Mouse (Mus musculus) forebrain, embryonic 14.5 days (tissue): ENCODE measurements at regions not wholly inside any gene's neighbourhood (a gene's known extent, or its start where the extent isn't known, plus 50 kb on each side); places are given as distances from the start of the nearest gene placed in this dataset.

ENCODE experiments used
- ATAC-seq: fragments of 200-750 bp; cut with Nextera tagmentation; 2 replicates; pipeline ENCODE4 v1.8.0; 2017; ENCODE audit warnings: mild to moderate bottlenecking, moderate library complexity
- DNase-seq: peaks from one replicate; pipeline ENCODE4 v3.0.0-alpha.2; 2015; ENCODE audit warnings: low spot score
- H3K27ac ChIP-seq: fragments of 300-500 bp; sonication (generic); 2 replicates; pipeline ENCODE4 v1.5.1; 2014; ENCODE audit warnings: low read depth, mild to moderate bottlenecking, control low read depth, low read length, moderate library complexity
- H3K27me3 ChIP-seq: fragments of 300-500 bp; sonication (generic); replicated peaks from 2 replicates; pipeline ENCODE4 v1.6.1; 2014; ENCODE audit warnings: low read length, control low read depth, mixed read lengths; ENCODE audit not compliant: control insufficient read depth, insufficient read depth
- H3K36me3 ChIP-seq: fragments of 300-500 bp; sonication (generic); 2 replicates; pipeline ENCODE4 v1.6.1; 2014; ENCODE audit warnings: low read length, control low read depth; ENCODE audit not compliant: control insufficient read depth, insufficient read depth
- H3K4me1 ChIP-seq: fragments of 300-500 bp; sonication (generic); 2 replicates; pipeline ENCODE4 v1.6.1; 2014; ENCODE audit warnings: antibody characterized with exemption, low read length, control low read depth; ENCODE audit not compliant: control insufficient read depth, insufficient read depth
- H3K4me2 ChIP-seq: fragments of 300-500 bp; sonication (generic); 2 replicates; pipeline ENCODE4 v1.6.1; 2014; ENCODE audit warnings: mild to moderate bottlenecking, control low read depth, low read length
- H3K4me3 ChIP-seq: fragments of 300-500 bp; sonication (generic); 2 replicates; pipeline ENCODE4 v1.5.1; 2014; ENCODE audit warnings: low read depth, low read length, control low read depth
- H3K9ac ChIP-seq: fragments of 300-500 bp; sonication (generic); 2 replicates; pipeline ENCODE4 v1.6.1; 2014; ENCODE audit warnings: mild to moderate bottlenecking, low read length, control low read depth, moderate library complexity
- H3K9me3 ChIP-seq: fragments of 300-500 bp; sonication (generic); replicated peaks from 2 replicates; pipeline ENCODE4 v1.6.1; 2016; ENCODE audit warnings: low read length, control low read depth, mixed read lengths; ENCODE audit not compliant: control insufficient read depth
- WGBS: fragments of 180-500 bp; shearing (Covaris S2); extraction: QIAGEN DNeasy Blood & Tissue Kit; methylation state at CpG from one replicate; pipeline ENCODE4 v1.1.7; 2014; 5-methylcytosine and 5-hydroxymethylcytosine counted together

DNA sequence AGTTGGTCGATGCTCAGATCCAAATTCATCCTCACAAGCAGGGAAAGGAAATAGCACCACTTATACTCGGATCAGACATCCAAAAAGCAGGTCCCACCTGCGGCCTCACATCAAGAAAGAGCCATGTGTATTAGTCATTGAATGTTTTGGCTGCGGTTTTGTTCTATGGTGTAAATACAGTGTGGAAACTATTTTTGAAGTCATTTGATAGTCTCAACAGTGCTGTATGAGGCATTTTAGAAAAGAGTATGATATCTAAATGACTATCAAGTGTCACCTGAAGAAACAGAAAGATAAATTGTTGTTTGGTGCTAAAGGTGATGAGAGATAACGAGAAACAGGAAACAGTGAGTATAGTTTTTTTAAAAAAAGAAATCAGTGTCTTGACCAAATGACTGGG is 74.7 kb downstream of the Cep44 start:
- no peak overlapping the region for H3K27ac ChIP-seq
- ATAC-seq (no peak), DNase-seq (no peak)
- no peaks in the 10 kb centered on the region for H3K9me3 ChIP-seq
- no peaks in the 10 kb centered on the region for H3K27me3 ChIP-seq
- no peak overlapping the region for H3K4me3 ChIP-seq
- H3K4me1 ChIP-seq = no peaks in the 10 kb centered on the region
- WGBS = 88% methylated on average over 5 of the region's 5 CpGs
- H3K4me2 ChIP-seq = no peak overlapping the region
- H3K9ac ChIP-seq = no peak overlapping the region
- H3K36me3 ChIP-seq = no peaks in the 10 kb centered on the region

DNA sequence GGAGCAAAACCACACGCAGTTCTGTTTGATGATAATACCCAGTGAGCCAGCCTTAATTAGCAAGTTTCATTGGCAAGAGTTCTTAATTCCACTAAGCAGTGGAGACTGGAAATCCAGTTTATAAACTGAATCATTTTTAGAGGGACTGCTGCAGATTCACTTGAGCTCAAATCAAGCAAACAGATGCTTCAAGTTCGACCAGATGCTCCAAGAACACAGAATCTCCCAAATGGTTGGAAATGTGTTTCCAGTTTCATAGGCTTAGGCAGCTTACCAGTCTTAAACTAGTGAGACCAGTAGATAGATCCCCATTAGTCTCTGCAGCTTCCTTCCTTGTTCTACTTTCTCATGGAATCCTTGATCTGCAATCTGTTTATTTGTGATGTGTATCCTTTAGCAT is 75.7 kb downstream of the Cep44 start:
- Histone ChIP-seq H3K36me3 (no peaks in the 10 kb centered on the region), H3K4me1 (no peaks in the 10 kb centered on the region), H3K27ac (no peak overlapping the region), H3K4me2 (no peak overlapping the region), H3K27me3 (no peaks in the 10 kb centered on the region), H3K9me3 (no peaks in the 10 kb centered on the region), H3K4me3 (no peak overlapping the region), H3K9ac (no peak overlapping the region)
- WGBS = 38% methylated on average over 2 of the region's 2 CpGs
- no peak for ATAC-seq
- no peak for DNase-seq

DNA sequence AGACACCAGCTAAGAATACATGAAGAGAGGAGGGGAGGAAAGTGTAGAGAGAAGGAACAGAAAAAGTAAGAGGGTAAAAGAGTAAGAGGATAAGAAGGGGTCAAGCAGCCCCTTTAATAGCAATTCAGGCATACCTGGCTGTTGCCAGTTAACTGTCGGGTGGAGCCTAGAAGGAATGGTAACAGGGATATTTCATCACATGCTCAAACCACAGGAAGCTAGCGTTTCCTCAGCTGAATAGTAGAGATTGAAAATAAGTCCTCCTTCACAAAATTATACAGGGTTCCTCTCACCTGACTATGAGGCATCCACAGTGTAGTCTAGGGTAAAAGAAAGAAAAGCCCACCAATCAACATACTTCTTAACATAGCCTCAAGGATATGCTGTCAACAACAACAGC is 76.5 kb downstream of the Cep44 start:
- DNase-seq = no peak
- no peak overlapping the region for H3K27ac ChIP-seq
- H3K9me3 ChIP-seq = no peaks in the 10 kb centered on the region
- no peak for ATAC-seq
- WGBS = 88% methylated on average over 2 of the region's 2 CpGs
- no peak overlapping the region for H3K4me3 ChIP-seq
- no peaks in the 10 kb centered on the region for H3K4me1 ChIP-seq
- no peaks in the 10 kb centered on the region for H3K36me3 ChIP-seq
- no peak overlapping the region for H3K4me2 ChIP-seq
- no peak overlapping the region for H3K9ac ChIP-seq
- H3K27me3 ChIP-seq = no peaks in the 10 kb centered on the region

DNA sequence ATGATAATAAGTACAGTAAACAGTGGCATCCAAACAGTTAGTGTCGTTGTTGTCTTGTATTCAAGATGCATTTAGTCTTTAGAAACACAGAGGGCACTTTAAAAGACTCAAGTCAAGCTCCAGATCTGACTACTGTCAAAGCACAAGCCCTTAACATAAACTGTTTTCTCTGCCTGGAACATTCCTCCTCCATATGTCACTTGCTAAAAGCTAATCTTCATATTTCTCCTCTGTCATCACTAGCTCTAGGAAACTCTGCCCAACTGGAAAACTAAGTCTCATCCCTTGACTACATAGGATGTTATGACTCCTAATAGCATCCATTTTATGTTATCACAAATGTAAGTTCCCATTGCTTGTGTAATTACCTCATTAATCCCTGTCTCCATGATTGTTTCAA is 85.8 kb downstream of the Cep44 start:
- no peak overlapping the region for H3K27ac ChIP-seq
- H3K9ac ChIP-seq = no peak overlapping the region
- DNase-seq (no peak), ATAC-seq (no peak)
- no peak overlapping the region for H3K4me2 ChIP-seq
- no peaks in the 10 kb centered on the region for H3K4me1 ChIP-seq
- H3K9me3 ChIP-seq = no peaks in the 10 kb centered on the region
- 81% methylated on average over 1 of the region's 1 CpGs for WGBS
- H3K27me3 ChIP-seq = no peaks in the 10 kb centered on the region
- no peaks in the 10 kb centered on the region for H3K36me3 ChIP-seq
- no peak overlapping the region for H3K4me3 ChIP-seq

DNA sequence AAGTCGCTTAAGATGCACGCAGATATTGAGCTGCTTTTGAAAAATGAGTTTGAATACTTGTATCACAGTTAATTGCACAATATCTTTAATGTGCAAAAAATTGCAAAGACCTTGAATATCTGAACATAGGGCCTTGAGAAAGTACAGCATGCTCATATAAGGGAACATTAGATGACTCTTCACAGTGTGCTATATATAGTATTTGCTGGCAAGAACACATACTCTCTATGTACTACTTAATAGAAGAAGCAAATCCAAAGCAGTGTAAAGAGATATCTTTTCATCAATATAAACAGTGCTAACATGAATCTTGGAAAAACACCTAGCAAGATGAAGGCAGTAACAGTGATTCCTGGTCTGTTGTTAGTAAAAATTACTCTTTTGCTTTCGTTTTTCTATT is 99.9 kb downstream of the Cep44 start:
- H3K4me2 ChIP-seq = no peak overlapping the region
- no peaks in the 10 kb centered on the region for H3K9me3 ChIP-seq
- no peaks in the 10 kb centered on the region for H3K36me3 ChIP-seq
- H3K4me1 ChIP-seq = no peaks in the 10 kb centered on the region
- H3K4me3 ChIP-seq = no peak overlapping the region
- no peak overlapping the region for H3K27ac ChIP-seq
- no peak overlapping the region for H3K9ac ChIP-seq
- ATAC-seq (no peak), DNase-seq (no peak)
- no peaks in the 10 kb centered on the region for H3K27me3 ChIP-seq
- WGBS = 89% methylated on average over 3 of the region's 3 CpGs

DNA sequence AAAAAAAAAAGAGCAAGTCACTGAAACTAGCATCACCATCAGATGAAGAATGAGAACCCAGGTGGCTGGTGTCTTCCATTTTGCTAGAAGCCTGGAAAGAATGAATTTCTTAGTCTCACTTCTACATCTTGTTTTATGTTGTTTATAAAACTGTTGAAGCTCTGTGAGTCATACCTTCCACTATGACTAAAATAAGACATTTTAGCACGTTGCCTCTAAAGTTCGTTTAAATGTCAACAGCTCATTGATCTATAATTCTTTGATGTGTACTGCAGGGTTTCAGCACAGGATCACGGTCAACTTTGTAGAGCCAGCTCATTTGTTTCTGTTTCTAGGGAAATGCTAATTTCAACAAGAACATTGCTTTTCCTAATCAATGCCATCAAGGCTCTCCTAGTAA is 107.2 kb downstream of the Cep44 start:
- H3K4me2 ChIP-seq = no peak overlapping the region
- no peak for ATAC-seq
- WGBS = 82% methylated on average over 3 of the region's 3 CpGs

DNA sequence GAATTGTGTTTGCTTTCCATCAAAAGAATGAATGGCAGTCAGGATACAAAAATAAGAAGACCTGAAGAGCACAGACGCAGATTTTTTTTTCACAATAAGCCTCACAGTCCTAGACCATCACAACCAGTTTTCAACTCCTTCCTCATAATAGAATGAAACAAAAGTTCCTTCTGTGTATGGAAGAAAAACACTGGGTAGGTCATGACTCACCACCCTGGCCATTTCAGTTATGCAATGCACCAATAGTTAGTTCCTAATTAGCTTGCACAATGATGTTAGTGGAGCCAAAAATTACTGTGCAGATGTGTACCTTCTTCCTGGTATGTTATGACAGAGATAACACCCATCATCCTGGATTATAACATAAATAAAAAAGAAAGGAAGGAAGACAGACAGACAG is 111.4 kb downstream of the Cep44 start:
- WGBS = 88% methylated on average over 1 of the region's 1 CpGs
- no peaks in the 10 kb centered on the region for H3K9me3 ChIP-seq

More for the DNA sequence above, 107.2 kb downstream of the Cep44 start:
- Histone ChIP-seq H3K9ac (no peak overlapping the region), H3K36me3 (no peaks in the 10 kb centered on the region), H3K4me3 (no peak overlapping the region), H3K27ac (no peak overlapping the region), H3K4me1 (no peaks in the 10 kb centered on the region), H3K27me3 (no peaks in the 10 kb centered on the region), H3K9me3 (no peaks in the 10 kb centered on the region)
- no peak for DNase-seq

DNA sequence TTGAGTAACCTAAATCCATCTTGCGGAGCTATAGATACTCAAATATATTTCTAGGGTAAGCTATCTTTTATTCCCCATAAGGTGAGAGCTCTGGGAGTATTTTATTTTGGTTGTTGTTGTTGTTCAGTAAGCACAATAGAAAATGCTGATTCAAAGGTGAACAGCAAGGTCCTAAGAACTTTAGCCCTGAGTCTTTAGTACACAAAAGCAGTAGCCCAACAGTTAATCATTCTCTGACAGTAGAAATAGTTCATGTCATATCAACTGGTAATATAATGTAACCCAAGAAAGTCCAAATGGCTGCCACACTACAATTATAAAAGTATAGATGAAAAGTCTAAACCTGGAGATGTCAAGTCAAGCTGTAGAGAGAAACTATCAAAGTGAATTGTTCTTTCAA is 116.0 kb downstream of the Cep44 start:
- 93% methylated on average over 1 of the region's 1 CpGs for WGBS
- Histone ChIP-seq H3K9me3 (no peaks in the 10 kb centered on the region), H3K4me3 (no peak overlapping the region), H3K4me1 (no peaks in the 10 kb centered on the region), H3K9ac (no peak overlapping the region), H3K27me3 (no peaks in the 10 kb centered on the region), H3K36me3 (no peaks in the 10 kb centered on the region), H3K27ac (no peak overlapping the region), H3K4me2 (no peak overlapping the region)
- no peak for ATAC-seq
- DNase-seq = no peak

More for the DNA sequence above, 111.4 kb downstream of the Cep44 start:
- Histone ChIP-seq H3K9ac (no peak overlapping the region), H3K36me3 (no peaks in the 10 kb centered on the region), H3K4me3 (no peak overlapping the region), H3K27me3 (no peaks in the 10 kb centered on the region), H3K4me1 (no peaks in the 10 kb centered on the region), H3K27ac (no peak overlapping the region), H3K4me2 (no peak overlapping the region)
- ATAC-seq (no peak), DNase-seq (no peak)

DNA sequence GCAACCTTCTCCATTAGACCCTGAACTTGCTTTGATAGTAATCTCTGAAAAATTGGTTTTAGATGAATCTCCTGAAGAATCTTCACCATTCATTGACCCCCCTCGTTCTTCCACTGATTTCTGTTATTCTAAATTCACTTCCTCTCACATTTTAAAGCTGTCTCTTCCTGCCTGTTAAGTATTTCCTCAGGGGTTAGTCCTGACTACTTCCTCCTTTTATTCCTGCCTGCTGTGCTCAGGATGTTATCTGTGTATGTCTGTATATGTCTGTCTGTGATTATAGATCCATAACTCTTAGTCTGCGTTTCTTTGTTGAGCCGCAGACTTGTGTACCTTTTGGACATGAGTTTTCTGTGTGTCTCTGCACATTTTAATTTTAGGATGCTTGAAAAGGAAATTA is 117.6 kb downstream of the Hpgd start:
- H3K27me3 ChIP-seq = no peaks in the 10 kb centered on the region
- ATAC-seq = no peak
- WGBS = 88% methylated on average over 3 of the region's 3 CpGs

DNA sequence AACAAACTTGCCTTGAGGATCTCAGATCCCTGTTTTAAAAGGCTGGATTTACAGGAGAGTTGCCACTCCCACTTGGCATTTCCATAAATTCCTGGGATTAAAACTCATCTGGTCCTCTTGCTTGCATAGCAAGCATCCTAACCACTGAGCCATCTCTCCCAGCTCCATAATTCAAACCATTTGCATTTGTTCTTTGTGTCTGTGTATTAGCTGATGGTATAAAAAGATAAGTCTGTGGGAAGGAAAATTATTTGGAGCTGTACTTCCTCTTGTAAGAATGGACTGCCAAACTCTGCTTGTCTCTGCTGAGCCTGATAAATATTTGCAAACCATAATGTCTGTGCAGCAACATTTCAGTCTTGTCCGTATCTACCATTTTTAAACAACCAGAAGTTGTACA is 116.0 kb downstream of the Hpgd start:
- Histone ChIP-seq H3K4me1 (no peaks in the 10 kb centered on the region), H3K27ac (no peak overlapping the region), H3K9ac (no peak overlapping the region), H3K4me2 (no peak overlapping the region), H3K9me3 (no peaks in the 10 kb centered on the region), H3K4me3 (no peak overlapping the region), H3K27me3 (no peaks in the 10 kb centered on the region), H3K36me3 (no peaks in the 10 kb centered on the region)
- ATAC-seq (no peak), DNase-seq (no peak)
- 88% methylated on average over 1 of the region's 1 CpGs for WGBS

More for the DNA sequence above, 117.6 kb downstream of the Hpgd start:
- no peak overlapping the region for H3K4me2 ChIP-seq
- H3K4me1 ChIP-seq = no peaks in the 10 kb centered on the region
- H3K4me3 ChIP-seq = no peak overlapping the region
- DNase-seq = no peak
- H3K9me3 ChIP-seq = no peaks in the 10 kb centered on the region
- H3K36me3 ChIP-seq = no peaks in the 10 kb centered on the region
- no peak overlapping the region for H3K27ac ChIP-seq
- no peak overlapping the region for H3K9ac ChIP-seq
